Mouse (Mus musculus): Measurements from ENCODE around the gene Gpr157.
A peak's percentile ranks its signal among the peaks of the same experiment; 100 is the strongest.

DNA sequence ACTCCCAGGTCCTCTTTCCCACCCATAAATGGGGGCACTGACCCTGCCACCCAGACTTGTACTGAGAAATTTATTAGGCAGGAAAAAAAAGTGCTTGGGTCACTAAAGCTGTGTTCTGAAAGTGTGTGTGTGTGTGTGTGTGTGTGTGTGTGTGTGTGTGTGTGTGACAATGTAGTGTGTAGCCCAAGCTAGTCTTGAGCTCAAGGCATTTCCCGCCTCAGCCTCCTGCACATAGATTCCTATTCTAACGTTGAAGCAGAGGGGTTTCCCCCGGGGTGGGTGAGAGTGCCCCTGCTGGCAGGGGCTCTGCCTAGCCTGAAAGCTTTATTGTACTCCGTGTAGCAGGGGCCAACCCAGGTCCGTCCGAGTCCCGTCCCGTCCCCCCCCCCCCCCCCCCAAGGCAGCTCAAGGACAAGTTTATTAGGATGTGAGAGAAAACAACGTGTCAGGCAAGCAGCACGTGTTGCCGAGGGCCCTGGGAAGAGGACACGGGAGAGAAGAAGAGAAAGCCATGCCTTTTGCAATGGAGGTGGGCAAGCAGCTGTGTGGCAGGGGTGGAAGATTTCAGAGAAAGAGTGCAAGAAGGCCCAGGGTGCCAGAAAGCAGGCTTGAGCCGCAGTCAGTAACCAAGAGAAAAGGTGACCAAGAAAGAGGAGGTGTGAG, 37.5 kb upstream of the Gpr157 start:
- TF ChIP-seq EP300 (optimal IDR thresholded peaks at IDR 0.05) (no peak), CTCF (IDR thresholded peaks at IDR 0.05; ENCODE audit: low read depth) (peak; percentile 18; the same call in 1 of the 2 replicates)

All from stomach, postnatal 0 days (tissue).